Mouse (Mus musculus) liver, embryonic 13.5 days (tissue): ENCODE results near the gene Plb1. TPM values are rescaled to one million over a fixed set of nuclear protein-coding genes. Genes with fewer than 3 reads are reported as not detected.

Source experiments
- ATAC-seq: fragments of 200-750 bp; cut with Nextera tagmentation; 2 replicates; pipeline ENCODE4 v1.8.0; 2017; ENCODE audit warnings: low read depth, mild to moderate bottlenecking, moderate number of reproducible peaks, moderate library complexity
- DNase-seq: peaks from one replicate; pipeline ENCODE4 v3.0.0; 2022
- H3K27ac ChIP-seq: fragments of 300-500 bp; sonication (generic); 2 replicates; pipeline ENCODE4 v1.5.1; 2015; ENCODE audit warnings: moderate library complexity, mild to moderate bottlenecking, inconsistent platforms
- H3K27me3 ChIP-seq: fragments of 300-500 bp; sonication (generic); 2 replicates; pipeline ENCODE4 v1.6.1; 2015; ENCODE audit warnings: mild to moderate bottlenecking, inconsistent platforms
- H3K36me3 ChIP-seq: fragments of 300-500 bp; sonication (generic); 2 replicates; pipeline ENCODE4 v1.6.1; 2015; ENCODE audit warnings: mild to moderate bottlenecking, inconsistent platforms
- H3K4me1 ChIP-seq: fragments of 300-500 bp; sonication (generic); replicated peaks from 2 replicates; pipeline ENCODE4 v1.6.1; 2015; ENCODE audit warnings: inconsistent platforms
- H3K4me2 ChIP-seq: fragments of 300-500 bp; sonication (generic); 2 replicates; pipeline ENCODE4 v1.6.1; 2015; ENCODE audit warnings: inconsistent platforms, mild to moderate bottlenecking, moderate library complexity
- H3K4me3 ChIP-seq: fragments of 300-500 bp; sonication (generic); replicated peaks from 2 replicates; pipeline ENCODE4 v1.5.1; 2015; ENCODE audit warnings: mild to moderate bottlenecking, inconsistent platforms
- H3K9ac ChIP-seq: fragments of 300-500 bp; sonication (generic); 2 replicates; pipeline ENCODE4 v1.6.1; 2015; ENCODE audit warnings: mild to moderate bottlenecking, inconsistent platforms
- H3K9me3 ChIP-seq: fragments of 300-500 bp; sonication (generic); replicated peaks from 2 replicates; pipeline ENCODE4 v1.6.1; 2016; ENCODE audit warnings: inconsistent platforms
- WGBS: fragments of 180-500 bp; shearing (Covaris S2); methylation state at CpG from one replicate; pipeline ENCODE4 v1.1.7; 2015; ENCODE audit not compliant: insufficient replicate concordance; 5-methylcytosine and 5-hydroxymethylcytosine counted together
- polyA plus RNA-seq: library from polyadenylated mRNA; unstranded; fragments of >200 nt; fragmentation: Nextera tagmentation; extraction: Ambion mirVana; gene quantifications from 2 replicates; pipeline ENCODE4 v1.2.1, GENCODE M21; 2015

Plb1 gene
- polyA plus RNA-seq, 1 experiment from 2014 or later, result not detected

DNA sequence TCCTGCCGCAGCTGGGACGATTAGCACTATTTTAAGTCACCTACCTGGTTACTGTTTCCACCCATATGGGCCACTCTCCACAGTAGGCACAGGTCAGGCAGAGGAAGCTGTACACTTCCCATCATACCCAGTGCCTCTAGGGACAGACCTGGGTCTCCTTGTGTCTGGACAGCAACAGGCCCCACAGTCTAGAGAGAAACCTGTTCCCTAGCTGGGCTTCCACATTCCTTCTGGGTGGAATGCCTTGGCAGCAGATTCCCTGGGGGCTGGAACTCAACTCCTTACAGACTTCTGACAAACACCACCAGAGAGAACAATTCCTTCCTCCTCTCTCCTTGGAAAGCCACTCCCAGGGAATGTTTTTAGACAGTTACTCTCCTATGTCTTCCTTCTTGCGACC, 165.2 kb downstream of the Plb1 start:
- Histone ChIP-seq H3K27me3 (no peaks in the 10 kb centered on the region), H3K9me3 (no peaks in the 10 kb centered on the region), H3K9ac (no peak overlapping the region), H3K4me3 (no peak overlapping the region), H3K27ac (no peak overlapping the region), H3K4me2 (no peak overlapping the region), H3K4me1 (peaks cover 7% of the 10 kb centered on the region), H3K36me3 (no peaks in the 10 kb centered on the region)
- 69% methylated on average over 3 of the region's 3 CpGs for WGBS
- ATAC-seq (no peak), DNase-seq (no peak)

DNA sequence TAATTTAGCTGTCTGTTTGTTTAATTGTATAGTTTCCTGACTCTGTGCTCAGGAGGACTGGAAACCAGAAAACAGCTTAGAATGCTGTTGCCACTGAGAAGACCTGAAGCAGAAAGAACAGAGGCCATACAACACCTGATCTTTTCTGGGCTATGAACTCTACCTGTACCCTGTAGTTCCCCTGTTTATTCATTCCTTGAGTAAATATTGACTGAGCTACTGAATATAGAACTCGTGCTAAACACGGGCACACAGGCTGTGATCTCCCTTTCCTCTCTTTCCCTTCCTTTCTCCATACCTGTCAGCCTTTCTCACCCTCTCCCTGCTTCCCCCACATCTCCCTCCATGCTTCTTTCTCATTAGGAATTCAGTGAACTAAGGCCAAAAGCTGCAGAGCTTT, 168.4 kb downstream of the Plb1 start:
- 0 out of 2 replicates have a peak, but pooled peaks have one; percentile 36 for ATAC-seq
- Histone ChIP-seq H3K27ac (no peak overlapping the region), H3K36me3 (no peaks in the 10 kb centered on the region), H3K27me3 (no peaks in the 10 kb centered on the region), H3K9ac (no peak overlapping the region), H3K4me2 (no peak overlapping the region), H3K9me3 (no peaks in the 10 kb centered on the region), H3K4me1 (peaks cover 7% of the 10 kb centered on the region), H3K4me3 (no peak overlapping the region)
- WGBS, result 30% methylated on average over 2 of the region's 2 CpGs
- no peak for DNase-seq

DNA sequence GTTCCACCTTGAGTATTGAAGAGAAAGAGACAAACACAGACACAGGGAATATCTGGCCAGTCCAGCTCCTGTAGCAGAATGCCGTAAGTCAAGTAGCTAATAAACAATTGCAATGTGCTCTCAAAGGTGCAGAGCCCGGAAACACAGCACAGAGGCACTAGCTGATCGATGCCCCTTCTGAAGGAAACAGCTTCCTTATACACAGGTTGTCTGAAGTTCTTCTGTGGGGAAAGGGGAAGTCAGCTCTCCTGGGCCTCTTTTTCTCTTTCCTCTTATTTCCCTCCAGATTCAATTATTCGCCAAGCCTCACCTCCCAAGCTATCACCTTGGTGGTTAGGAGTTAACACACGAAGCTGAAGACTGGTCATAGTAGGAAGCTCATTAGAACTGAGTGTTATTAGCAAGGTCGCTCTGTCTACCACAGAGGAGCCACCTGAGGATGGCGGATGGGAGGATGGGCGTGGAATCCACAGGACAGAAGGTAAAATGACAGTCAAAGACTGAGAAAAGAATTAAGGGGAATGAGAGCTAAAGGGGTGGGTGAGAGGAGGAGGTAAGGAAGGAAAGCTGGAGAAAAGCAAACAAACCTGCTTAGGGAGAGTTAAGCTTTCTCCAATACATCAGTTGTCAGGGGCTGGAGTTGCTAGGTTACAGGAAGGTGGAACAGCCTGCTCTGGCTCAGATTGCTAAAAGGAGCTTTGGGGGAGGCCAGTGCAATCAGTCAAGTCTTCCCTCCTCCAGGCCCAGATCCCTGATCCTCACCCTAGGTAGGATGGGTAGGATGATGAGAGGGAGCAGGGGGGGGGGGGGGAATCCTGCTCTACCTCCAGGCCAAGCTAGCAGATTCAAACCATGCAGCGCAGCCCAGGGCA, 170.8 kb downstream of the Plb1 start:
- no peak overlapping the region for H3K4me3 ChIP-seq
- H3K9ac ChIP-seq, result no peak overlapping the region
- ATAC-seq (no peak), DNase-seq (no peak)
- no peak overlapping the region for H3K4me2 ChIP-seq
- no peak overlapping the region for H3K27ac ChIP-seq
- H3K36me3 ChIP-seq, result no peaks in the 10 kb centered on the region
- 46% methylated on average over 9 of the region's 9 CpGs for WGBS
- H3K9me3 ChIP-seq, result no peaks in the 10 kb centered on the region
- no peaks in the 10 kb centered on the region for H3K27me3 ChIP-seq
- H3K4me1 ChIP-seq, result peaks cover 7% of the 10 kb centered on the region

DNA sequence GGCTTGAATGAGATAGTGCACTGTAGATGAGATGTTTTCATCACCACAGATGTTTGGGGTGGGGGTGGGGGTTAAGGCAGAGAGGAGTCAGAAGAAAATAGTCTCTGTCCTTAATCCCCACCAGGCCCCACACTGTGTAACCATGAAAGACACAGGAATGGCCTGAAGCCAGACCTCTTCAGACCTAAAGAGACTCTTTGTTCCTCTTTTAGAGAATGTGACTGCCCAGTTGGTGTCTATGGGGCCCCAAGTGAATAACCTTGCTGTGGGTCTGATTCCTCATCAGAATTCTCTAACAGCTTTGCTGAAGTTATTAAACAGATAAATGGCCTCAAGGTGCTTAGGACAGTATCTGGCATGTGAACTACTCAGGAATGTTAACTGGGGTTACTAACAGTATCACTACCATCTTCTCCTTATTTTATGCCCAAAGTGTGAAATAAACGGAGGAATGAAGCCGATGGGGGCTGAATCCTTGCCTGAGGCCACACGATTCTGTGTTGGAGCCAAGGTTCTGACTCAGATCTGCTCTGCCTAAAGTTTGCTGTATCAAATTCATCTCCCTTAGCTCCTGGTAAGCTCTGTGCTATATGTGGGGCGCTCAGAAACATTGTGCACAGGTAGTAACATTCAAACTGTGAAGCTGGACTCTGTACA, 172.8 kb downstream of the Plb1 start:
- 63% methylated on average over 4 of the region's 4 CpGs for WGBS
- Histone ChIP-seq H3K27me3 (no peaks in the 10 kb centered on the region), H3K27ac (no peak overlapping the region), H3K4me1 (peaks cover 10% of the 10 kb centered on the region), H3K9ac (no peak overlapping the region), H3K36me3 (no peaks in the 10 kb centered on the region), H3K4me3 (no peak overlapping the region), H3K9me3 (no peaks in the 10 kb centered on the region), H3K4me2 (no peak overlapping the region)
- no peak for DNase-seq
- no peak for ATAC-seq

DNA sequence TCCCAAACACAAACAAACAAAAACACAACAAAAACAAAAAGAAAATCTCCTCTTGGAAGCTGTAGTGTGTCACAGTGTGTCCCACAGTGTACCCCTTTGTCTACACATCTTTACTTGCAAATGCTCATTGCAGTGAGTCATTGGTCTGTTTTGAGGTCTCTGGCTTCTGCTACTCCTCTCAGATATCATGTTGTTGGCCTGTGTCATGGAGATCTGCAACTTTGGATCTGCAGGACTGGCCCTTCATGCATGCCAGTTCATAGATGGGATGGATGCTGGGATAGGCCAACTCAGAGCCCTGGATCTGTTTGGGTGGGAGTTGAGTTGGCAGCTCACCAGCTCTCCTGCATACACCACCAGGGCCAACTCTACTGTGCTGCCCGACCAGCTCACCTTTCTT, 176.3 kb downstream of the Plb1 start:
- Histone ChIP-seq H3K36me3 (no peaks in the 10 kb centered on the region), H3K27ac (no peak overlapping the region), H3K27me3 (no peaks in the 10 kb centered on the region), H3K9ac (no peak overlapping the region), H3K9me3 (no peaks in the 10 kb centered on the region), H3K4me3 (no peak overlapping the region), H3K4me2 (no peak overlapping the region), H3K4me1 (peaks cover 15% of the 10 kb centered on the region)
- 48% methylated on average over 1 of the region's 1 CpGs for WGBS
- ATAC-seq (no peak), DNase-seq (no peak)

DNA sequence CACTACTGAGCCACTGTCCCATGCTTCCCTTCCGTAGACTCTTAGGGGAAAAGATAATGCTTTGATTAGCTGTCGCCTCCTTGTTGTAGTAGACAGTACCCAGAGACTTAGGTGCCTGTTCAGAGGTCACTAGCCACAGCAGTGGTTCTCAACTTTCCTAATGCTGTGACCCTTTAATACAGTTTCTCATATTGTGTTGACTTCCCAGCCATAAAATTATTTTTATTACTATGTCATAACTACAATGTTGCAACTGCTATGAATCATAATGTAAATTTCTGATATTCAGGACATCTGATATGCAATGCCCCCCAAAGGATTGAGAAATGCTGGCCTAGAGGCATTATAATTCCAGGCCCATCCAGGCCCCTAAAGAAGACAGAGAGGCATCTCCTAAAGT, 177.2 kb downstream of the Plb1 start:
- Histone ChIP-seq H3K27me3 (no peaks in the 10 kb centered on the region), H3K9ac (no peak overlapping the region), H3K4me3 (no peak overlapping the region), H3K4me2 (no peak overlapping the region), H3K4me1 (peaks cover 15% of the 10 kb centered on the region), H3K36me3 (no peaks in the 10 kb centered on the region), H3K27ac (no peak overlapping the region), H3K9me3 (no peaks in the 10 kb centered on the region)
- WGBS, result 48% methylated on average over 2 of the region's 2 CpGs
- DNase-seq, result no peak
- no peak for ATAC-seq

DNA sequence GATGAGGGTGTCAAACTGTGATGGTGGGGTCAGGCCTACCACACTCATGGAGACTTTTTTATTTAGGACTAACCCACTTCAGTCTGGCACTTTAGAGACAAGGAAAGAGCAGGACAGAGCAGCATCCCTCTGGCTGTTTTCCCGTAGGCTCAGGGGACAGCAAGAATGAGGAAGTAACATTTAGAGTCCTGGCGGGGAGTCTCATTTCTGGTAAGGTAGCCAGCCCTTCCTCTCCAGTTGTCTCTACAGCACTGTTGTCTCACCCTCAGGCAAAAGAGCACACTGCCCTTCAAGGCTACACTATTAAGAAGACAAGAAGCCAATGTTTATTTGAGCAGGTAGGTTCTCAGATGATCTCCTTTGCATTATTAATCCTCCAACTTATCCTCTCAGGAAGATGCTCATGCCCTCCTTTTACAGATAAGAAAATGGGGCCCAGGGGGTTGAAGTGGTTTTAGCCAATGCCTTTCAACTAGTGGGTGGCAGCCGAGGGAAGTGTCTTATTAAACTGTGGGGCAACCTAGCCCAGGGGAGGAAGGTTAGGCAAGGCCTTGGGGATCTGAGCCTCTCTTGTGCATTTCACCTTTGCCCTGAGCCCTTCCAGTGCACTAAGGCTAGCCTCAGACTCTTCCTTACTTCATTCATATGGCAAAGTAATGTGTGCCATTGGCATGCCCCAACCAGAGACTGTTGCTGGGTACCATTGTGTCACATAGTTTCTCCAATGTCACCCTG, 178.6 kb downstream of the Plb1 start:
- Histone ChIP-seq H3K27ac (no peak overlapping the region), H3K27me3 (no peaks in the 10 kb centered on the region), H3K9me3 (no peaks in the 10 kb centered on the region), H3K36me3 (no peaks in the 10 kb centered on the region), H3K9ac (no peak overlapping the region), H3K4me2 (no peak overlapping the region), H3K4me1 (peaks cover 15% of the 10 kb centered on the region), H3K4me3 (no peak overlapping the region)
- ATAC-seq, result no peak
- no peak for DNase-seq
- 19% methylated on average over 3 of the region's 3 CpGs for WGBS

DNA sequence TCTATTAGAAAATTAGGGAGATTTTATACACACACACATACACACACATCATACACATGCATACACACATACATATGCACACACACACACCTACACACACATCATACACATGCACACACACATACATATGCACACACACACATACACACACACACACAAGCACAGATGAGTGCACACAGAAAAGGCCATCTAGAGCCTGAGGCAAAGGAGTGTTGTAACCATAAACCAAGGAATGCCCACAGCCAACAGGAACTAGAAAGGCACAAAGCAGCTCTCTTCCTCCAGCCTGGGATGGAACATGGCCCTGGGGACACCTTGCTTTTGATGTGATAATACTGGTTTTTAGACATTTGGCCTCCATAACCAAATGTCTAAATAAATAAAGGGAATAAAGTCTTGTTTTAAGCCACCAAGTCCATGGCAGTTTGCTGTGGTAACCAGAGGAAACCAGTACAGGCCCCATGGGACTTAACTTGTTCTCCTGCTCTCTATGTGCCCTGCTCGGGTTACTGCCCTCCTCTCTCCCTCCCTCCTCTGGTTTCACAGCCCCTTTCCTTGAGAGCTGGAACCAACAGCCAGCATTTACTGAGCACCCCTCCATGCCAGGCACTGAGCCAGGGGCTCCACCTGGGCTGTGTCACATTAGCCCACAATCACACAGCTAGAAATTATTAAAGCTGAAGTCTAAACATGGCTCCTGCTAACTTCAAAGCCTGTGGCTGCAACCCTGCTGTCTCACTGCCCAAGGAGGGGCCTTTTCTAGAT, 179.9 kb downstream of the Plb1 start:
- WGBS, result 37% methylated on average over 1 of the region's 1 CpGs
- no peak overlapping the region for H3K27ac ChIP-seq
- DNase-seq, result no peak

DNA sequence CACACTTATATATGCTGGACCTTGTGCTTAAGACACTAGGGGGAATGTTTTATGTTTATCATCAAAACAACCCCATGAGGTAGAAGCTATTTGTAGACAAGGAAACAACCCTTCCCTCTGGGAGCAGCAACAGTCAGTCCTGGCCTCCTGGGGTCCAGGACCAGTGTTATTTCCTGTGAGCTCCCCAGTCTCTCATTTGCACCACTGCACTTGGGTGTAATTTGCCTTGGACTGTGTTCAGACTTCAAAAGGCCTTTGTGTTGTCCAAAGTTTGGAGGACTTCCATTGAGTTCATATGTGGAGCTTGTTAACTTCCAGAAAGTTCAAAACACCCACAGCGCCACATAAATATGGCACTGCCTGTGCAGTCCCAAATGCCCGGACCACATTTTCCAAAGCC, 180.6 kb downstream of the Plb1 start:
- H3K4me1 ChIP-seq, result peaks cover 15% of the 10 kb centered on the region

More for the DNA sequence above, 179.9 kb downstream of the Plb1 start:
- Histone ChIP-seq H3K4me2 (no peak overlapping the region), H3K36me3 (no peaks in the 10 kb centered on the region), H3K9me3 (no peaks in the 10 kb centered on the region), H3K9ac (no peak overlapping the region), H3K4me3 (no peak overlapping the region), H3K27me3 (no peaks in the 10 kb centered on the region), H3K4me1 (peaks cover 15% of the 10 kb centered on the region)
- no peak for ATAC-seq

DNA sequence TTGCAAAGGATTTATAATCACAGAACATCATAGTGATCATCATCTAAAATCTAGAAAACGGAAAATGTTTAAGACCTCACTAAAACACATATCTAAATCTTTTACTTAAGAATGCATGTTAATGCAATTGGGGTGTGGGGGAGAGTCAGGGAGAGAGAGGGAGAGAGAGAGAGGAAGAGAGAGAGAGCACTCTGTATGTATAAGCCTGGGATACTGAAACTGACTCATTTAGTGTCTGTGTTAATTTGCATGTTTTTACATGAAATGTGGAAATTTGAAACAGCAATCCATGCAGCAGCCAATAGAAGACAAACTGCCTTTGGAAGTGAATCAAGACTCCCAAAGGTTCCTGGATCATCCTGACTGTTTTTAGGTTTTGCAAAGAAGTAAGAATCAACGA, 181.1 kb downstream of the Plb1 start:
- Histone ChIP-seq H3K9me3 (no peaks in the 10 kb centered on the region), H3K27me3 (no peaks in the 10 kb centered on the region), H3K27ac (no peak overlapping the region)

More for the DNA sequence above, 180.6 kb downstream of the Plb1 start:
- no peak for ATAC-seq
- H3K9ac ChIP-seq, result no peak overlapping the region
- H3K4me2 ChIP-seq, result no peak overlapping the region
- H3K36me3 ChIP-seq, result no peaks in the 10 kb centered on the region
- no peaks in the 10 kb centered on the region for H3K9me3 ChIP-seq
- WGBS, result 81% methylated on average over 2 of the region's 2 CpGs
- no peak for DNase-seq
- H3K27me3 ChIP-seq, result no peaks in the 10 kb centered on the region
- H3K27ac ChIP-seq, result no peak overlapping the region
- no peak overlapping the region for H3K4me3 ChIP-seq

DNA sequence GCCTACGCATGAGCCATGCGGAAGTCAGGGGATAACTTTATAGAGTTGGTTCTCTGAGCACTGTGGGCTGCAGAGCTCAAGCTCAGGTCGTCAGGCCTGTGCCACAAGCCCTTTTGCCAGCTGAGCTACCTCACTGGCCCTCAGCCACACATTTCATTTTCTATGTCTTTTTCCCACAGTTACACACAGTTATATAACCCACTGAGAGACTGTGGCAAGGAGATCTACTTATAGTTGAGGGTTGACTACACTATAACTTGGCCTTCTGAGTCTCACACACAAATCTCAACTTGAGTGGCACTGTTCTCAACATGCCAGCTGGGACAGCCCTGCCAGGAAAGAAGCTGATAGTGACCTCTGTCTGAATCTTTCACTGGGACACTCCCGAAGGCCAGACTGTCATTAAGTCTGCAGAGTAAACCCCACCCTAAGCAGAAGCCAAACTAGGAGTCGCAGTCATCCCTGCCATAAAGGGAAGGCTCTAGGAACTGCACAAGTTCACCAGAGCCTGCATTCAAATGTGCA, 182.0 kb downstream of the Plb1 start:
- H3K36me3 ChIP-seq, result no peaks in the 10 kb centered on the region
- H3K9me3 ChIP-seq, result no peaks in the 10 kb centered on the region
- no peak overlapping the region for H3K4me3 ChIP-seq
- no peak overlapping the region for H3K9ac ChIP-seq
- no peak overlapping the region for H3K4me2 ChIP-seq
- peaks cover 15% of the 10 kb centered on the region for H3K4me1 ChIP-seq
- H3K27me3 ChIP-seq, result no peaks in the 10 kb centered on the region
- WGBS, result 64% methylated on average over 5 of the region's 5 CpGs
- no peak for ATAC-seq
- no peak overlapping the region for H3K27ac ChIP-seq
- DNase-seq, result no peak

More for the DNA sequence above, 181.1 kb downstream of the Plb1 start:
- Histone ChIP-seq H3K4me2 (no peak overlapping the region), H3K4me3 (no peak overlapping the region), H3K9ac (no peak overlapping the region), H3K4me1 (peaks cover 15% of the 10 kb centered on the region), H3K36me3 (no peaks in the 10 kb centered on the region)
- no peak for DNase-seq
- WGBS, result 60% methylated on average over 2 of the region's 2 CpGs
- ATAC-seq, result no peak
